Mouse (Mus musculus) right cerebral cortex, postnatal 4 days (tissue): Measurements from ENCODE around the gene Ctsl.

Experiments used
- DNase-seq: peaks from one replicate; pipeline ENCODE4 v3.0.0-alpha.2; 2022

Ctsl gene

DNA sequence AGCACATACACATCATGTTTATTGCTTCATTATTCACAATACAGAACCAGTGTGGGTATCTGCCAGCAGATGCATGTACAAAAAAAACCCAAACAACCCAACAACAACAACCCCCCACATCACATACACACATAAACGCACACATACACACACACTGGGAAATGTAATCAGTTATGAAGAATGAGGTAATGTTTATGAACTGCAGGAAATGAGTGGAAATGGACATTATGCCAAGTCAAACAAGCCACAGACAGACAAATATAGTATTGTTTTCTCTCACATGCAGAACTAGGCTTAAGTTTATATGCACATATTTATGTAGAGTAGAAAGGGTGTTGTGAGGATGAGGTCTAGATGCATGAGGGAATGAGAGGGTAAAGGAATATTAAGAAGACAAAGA, 59.4 kb downstream of the Ctsl start:
- no peak for DNase-seq

DNA sequence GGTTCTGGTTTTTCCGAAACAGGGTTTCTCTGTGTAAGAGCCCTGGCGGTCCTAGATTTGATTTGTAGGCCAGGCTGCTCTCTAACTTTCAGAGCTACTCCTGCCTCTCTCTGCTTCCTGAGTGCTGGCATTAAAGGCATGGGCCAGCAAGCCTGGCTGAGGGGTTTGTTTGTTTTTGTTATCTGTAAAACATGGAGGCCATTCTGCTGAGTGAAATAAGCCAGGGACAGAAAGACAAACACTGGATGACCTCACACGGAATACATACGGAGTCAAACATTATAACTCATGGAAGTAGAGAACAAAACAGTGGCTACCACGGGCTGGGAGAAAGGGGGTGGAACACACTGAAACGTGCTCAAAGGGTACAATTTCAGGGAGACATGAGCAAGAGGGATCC, 60.1 kb downstream of the Ctsl start:
- DNase-seq: no peak

DNA sequence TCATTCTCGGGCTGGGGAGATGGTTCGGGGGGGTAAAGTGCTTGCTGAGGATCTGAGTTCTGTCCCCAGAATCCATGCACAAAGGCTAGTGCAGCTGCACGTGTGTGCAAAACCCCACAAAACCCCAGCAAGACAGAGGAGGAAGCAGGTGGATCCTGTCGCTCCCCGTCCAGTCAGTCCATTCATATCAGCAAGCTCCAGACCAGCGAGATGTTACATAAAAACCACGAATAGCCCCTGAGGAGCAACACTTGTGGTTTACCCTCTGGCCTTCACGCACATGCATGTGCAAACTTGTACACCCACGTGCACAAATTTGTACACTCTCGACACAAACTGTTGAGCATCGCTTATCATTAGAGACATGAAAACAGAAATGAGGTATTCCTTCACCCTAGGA, 60.8 kb downstream of the Ctsl start:
- DNase-seq: no peak
